Mouse (Mus musculus) layer of hippocampus, adult 18-20 months (tissue): ENCODE data around the gene Cldn3. TPM values are rescaled to one million over a fixed set of nuclear protein-coding genes. Genes with fewer than 3 reads are reported as not detected.
"Not testable (repeated sequence)": the region's sequence is repeated elsewhere in the genome, so short reads cannot be mapped to it uniquely, and the experiment has no call there.

ENCODE experiments used
- DNase-seq, 2 experiments: peaks; one replicate each; pipeline ENCODE4 v3.0.0; 2022; ENCODE audit warnings: low spot score in 2 of 2
- long read RNA-seq: library from polyadenylated mRNA; stranded (forward); transcript quantifications from one replicate; pipeline ENCODE4 v2.0.0, GENCODE M21; 2021
- total RNA-seq, 2 experiments: library from RNA; stranded (reverse); gene quantifications; 2 replicates each; pipeline ENCODE4 v1.2.3; 2021

Cldn3 gene
- 1 to 10 TPM in 1 of 2 experiments, under 1 TPM in 1; 0.43 to 1.6 TPM for total RNA-seq
- long read RNA-seq, partial matches to known transcripts, result 0 of 1 reads
- long read RNA-seq, other reads (novel, unspliced or antisense), result 0 of 1 reads

- DNase-seq, result no peak
Measured at GRCm38 (mm10) chr5:134985633-134986297, at the start of gene Cldn3. Gene Cldn3, plus strand, starts transcription at chr5:134986214.

DNA sequence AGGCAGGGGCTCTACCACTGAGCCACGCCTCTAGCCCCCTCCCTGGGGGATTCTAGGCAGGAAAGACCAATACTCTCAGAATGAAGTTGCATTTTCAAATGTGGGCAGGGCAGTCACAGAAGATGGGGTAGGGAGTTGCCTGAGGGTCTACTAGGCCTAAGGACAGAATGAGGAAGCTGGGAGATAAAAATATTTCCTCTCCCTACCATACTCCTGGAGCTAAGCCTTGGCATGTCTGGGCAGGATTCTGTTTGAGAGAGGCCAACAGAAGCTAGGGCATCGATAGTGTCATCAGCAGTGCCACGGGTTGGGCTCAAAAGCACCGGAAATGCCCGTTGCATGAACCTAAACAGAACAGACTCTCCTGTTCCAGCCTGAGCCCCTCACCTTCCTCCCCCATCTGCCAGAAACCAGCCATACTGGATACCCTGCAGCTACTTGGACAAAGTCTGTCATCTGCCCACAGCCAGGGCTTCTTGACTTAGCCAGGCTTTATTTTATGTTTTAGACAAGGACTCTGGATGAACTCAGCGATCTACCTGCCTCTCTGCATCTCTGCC, 49.3 kb upstream of the Cldn3 start:
- no peak for DNase-seq

GRCm38 (mm10) chr5:134939069-134939468, 46.9 kb upstream of the Cldn3 start:
- no peak for DNase-seq

GRCm38 (mm10) chr5:134939554-134939953, 46.5 kb upstream of the Cldn3 start:
- not testable (repeated sequence) for DNase-seq

DNA sequence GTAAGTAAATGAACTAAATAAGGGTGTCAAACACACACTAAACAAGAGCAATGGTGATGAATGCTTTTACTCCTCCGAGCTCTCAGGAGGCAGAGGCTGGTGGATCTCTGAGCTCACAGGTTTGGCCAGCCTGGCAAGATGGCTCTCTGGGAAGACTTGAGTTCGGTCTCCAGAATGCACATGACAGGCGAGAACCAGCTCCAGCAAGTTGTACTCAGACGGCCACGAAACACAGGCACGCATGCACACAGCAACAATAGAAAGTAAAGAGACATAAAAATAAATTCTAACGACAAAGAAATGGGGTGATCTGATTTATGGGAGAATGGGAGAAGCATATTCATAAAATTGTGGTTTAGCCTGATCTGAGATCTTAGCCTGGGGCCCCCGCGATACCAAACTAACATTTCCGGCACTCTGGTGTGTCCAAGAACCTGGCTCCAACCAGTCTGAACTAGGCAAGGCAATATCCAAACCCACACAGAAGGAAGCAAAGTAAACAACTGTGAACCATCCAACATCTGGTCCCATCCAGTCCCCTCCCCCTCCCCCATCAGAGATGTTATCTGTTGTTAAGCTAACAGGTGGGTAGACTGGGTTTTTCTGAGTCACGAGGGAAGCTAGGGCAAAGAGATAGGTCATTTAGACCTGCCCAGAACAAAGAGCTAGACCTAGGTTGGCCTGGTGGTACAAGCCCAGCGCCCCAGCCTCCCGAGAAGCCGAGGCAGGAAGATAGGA, 44.4 kb upstream of the Cldn3 start:
- DNase-seq, result no peak

DNA sequence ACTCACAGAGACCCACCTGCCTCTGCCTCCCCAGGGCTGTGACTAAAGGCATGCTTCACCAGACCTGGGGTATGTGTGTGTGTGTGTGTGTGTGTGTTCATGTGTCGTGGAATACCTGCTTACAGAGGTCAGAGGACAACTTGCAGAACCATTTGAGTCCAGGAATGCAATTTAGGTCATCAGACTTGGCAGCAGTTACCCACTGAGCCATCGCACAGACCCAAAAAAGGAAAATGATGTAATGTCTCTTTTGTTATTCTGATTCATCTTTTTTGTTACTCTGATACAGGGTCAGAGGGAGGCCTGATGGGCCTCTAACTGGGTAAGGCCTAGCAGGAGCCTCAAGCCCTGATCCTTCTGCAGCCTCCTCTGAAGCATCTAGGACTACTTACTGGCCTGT, 43.3 kb upstream of the Cldn3 start:
- no peak for DNase-seq

GRCm38 (mm10) chr5:134944179-134944578, 41.8 kb upstream of the Cldn3 start:
- no peak for DNase-seq

- no peak for DNase-seq
Measured at GRCm38 (mm10) chr5:134945266-134945959, 40.6 kb upstream of the Cldn3 start.

- DNase-seq, result no peak
Measured at GRCm38 (mm10) chr5:134946063-134946856, 39.8 kb upstream of the Cldn3 start.

DNA sequence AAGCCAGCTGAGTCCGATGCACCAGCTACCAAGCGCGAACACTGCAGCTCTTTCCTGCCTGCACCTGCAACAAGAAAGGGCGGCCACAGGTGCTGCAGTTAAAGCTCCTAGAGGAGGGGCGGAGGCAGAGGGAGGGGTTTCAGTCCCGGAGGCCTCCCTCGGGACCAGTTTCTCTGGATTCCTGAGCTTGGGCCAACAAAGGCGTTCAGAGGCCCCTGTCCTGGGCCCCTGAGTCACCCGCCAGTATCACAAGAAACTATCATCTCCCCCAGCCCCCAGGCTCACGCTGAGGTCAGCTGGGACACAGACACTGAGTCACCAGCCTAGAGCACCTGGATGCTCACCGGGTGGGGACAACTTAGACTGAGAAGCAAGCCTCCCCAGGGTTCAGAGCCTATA, 39.2 kb upstream of the Cldn3 start, which contains the start of gene Cldn4:
Gene Cldn4, minus strand, starts transcription at position 78 of the 399 bp plus-strand sequence.
- no peak for DNase-seq

DNA sequence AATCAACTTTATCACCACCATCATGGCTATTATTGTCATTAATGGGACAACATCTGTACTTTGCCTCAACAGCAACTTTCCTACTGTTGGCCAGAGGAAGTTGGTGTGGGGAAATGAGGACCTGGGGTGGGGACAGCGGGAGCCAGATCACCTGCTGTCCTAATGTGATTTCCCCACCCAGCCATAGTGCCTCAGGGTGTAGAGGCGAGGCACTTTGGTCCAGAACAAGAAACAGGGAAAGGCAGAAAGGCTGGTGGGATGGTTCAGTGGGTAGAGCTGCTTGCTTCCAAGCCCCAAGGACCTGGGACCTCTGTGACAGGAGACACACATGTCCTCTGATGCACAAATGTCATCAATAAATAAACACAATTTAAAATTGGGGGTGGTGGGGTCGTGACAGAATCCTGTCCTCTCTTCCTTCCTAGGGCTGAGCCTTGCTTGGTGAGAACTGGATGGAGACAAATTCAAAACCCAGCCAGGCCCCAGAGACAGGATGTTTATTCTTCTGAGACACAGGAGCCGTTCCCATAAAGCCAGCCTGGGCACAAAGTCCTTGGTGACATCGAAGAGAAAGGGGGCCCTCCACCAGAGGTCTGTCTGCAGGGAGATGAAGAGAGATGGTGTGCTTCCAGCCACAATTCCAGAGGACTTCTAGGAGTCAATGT, 38.5 kb upstream of the Cldn3 start:
- DNase-seq, result no peak

- no peak for DNase-seq
Measured at GRCm38 (mm10) chr5:134948085-134948439, 38.0 kb upstream of the Cldn3 start.

GRCm38 (mm10) chr5:134951053-134951884, 34.7 kb upstream of the Cldn3 start:
- no peak for DNase-seq

DNA sequence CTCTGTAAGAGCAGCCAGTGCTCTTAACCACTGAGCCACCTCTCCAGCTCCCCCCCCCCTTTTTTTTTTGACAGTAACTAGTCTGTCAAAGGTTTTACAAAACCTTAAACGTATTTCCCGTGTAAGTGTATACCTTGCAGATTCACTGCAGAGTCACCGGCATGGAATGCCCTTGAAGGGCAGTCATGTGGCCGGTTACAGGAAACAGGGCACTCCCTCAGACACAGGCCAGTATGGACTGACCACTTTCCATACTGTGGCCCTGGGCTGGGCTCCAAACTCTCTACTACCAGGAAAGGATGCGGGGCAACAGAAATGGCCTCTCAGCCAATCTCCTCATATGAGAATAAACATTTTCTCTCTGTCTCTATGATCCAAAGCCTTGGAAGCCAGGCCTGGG, 30.5 kb upstream of the Cldn3 start:
- no peak for DNase-seq

GRCm38 (mm10) chr5:134959114-134959513, 26.9 kb upstream of the Cldn3 start:
- peak in 1 of 2 experiments; percentile 5 for DNase-seq

DNA sequence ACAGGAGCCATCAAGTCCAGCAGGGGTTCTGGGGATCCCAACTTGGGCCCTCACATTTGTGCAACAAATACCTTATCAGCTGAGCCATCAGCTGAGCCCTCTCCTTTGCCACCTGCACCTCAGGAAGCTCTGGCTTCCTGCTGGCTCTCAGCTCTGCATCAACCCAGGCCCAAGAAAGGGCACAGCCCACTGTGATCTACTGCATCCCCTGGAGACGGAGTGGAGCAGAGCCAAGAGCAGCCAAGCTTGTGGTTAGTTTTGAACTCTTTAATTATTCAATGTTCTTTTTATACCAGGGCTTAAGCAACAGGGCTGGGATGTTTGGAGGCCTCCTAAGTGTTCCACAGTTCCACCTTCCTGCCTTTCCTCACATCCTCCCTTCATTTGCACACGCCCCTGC, 25.6 kb upstream of the Cldn3 start:
- no peak for DNase-seq

GRCm38 (mm10) chr5:134961519-134961918, 24.5 kb upstream of the Cldn3 start:
- no peak for DNase-seq

GRCm38 (mm10) chr5:134963546-134963945, 22.5 kb upstream of the Cldn3 start:
- DNase-seq, result no peak

- DNase-seq, result not testable (repeated sequence)
Measured at GRCm38 (mm10) chr5:134964655-134965054, 21.4 kb upstream of the Cldn3 start.
